Mouse (Mus musculus): ENCODE data around the gene Eif6.

- no peak for TF ChIP-seq CEBPB (IDR thresholded peaks at IDR 0.05; ENCODE audit: insufficient read depth, poor library complexity, severe bottlenecking)
- TF ChIP-seq POLR2A (IDR thresholded peaks at IDR 0.05; ENCODE audit: insufficient read length, low read depth): no peak
- no peak for TF ChIP-seq TCF12 (IDR thresholded peaks at IDR 0.05; ENCODE audit: insufficient read depth, poor library complexity, severe bottlenecking)
- no peak for TF ChIP-seq MYOG (IDR thresholded peaks at IDR 0.05; ENCODE audit: control insufficient read depth in 1 of 3, insufficient read depth in 1 of 3, insufficient read length in 2 of 3, low read depth in 2 of 3)
- no peak for TF ChIP-seq MYOD1 (IDR thresholded peaks at IDR 0.05; ENCODE audit: control insufficient read depth in 1 of 3, insufficient read length in 2 of 3, low read depth in 2 of 3)
- TF ChIP-seq E2F4 (IDR thresholded peaks at IDR 0.05; ENCODE audit: insufficient read depth): no peak
- no peak for TF ChIP-seq TCF3 (IDR thresholded peaks at IDR 0.05; ENCODE audit: insufficient read length, low read depth)
- no peak for TF ChIP-seq MAX (IDR thresholded peaks at IDR 0.05; ENCODE audit: low read depth)
- TF ChIP-seq USF1 (IDR thresholded peaks at IDR 0.05; ENCODE audit: low read depth): no peak
- no peak for TF ChIP-seq POLR2AphosphoS2 (IDR thresholded peaks at IDR 0.05; ENCODE audit: insufficient read length, low read depth)
- no peak for TF ChIP-seq SRF (IDR thresholded peaks at IDR 0.05; ENCODE audit: control insufficient read depth, insufficient read length, low read depth)
- no peak for TF ChIP-seq REST (IDR thresholded peaks at IDR 0.05; ENCODE audit: insufficient read depth, insufficient read length)
Measured at GRCm38 (mm10) chr2:155834732-155835131, 8.0 kb upstream of the Eif6 start, which contains the start of gene Fam83c.
